Mouse (Mus musculus): Measurements from ENCODE around the gene Ace3.

DNA sequence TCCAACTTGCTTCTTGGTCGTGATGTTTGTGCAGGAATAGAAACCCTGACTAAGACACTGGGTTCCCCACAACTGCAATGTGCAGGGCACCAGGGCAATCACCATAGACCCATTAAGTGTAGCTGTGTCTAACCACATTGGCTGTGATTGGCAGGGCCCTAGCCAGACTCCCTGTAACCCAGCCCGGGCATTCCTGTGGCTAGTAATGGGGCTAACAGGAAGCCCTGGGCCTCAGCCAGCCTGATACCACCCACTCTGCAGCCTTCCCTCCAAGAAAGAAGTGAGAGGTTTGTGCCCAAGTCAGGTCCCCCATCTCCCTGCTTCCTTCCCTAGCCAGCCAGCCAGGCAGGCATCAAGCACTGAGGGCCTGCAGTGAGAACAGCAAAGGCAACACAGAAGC, 46.2 kb upstream of the Ace3 start:
- TF ChIP-seq CTCF (IDR thresholded peaks at IDR 0.05; ENCODE audit: control insufficient read depth, insufficient read depth, insufficient read length) (no peak), MAX (IDR thresholded peaks at IDR 0.05) (peak; percentile 78), MYOD1 (IDR thresholded peaks at IDR 0.05; ENCODE audit: control insufficient read depth, insufficient read length, low read depth) (no peak), FOSL1 (IDR thresholded peaks at IDR 0.05; ENCODE audit: insufficient read depth, low read length, poor library complexity, severe bottlenecking) (no peak), CEBPB (IDR thresholded peaks at IDR 0.05; ENCODE audit: low read depth) (no peak), MYOG (IDR thresholded peaks at IDR 0.05; ENCODE audit: control insufficient read depth, extremely low read depth, insufficient read length) (no peak), USF1 (IDR thresholded peaks at IDR 0.05; ENCODE audit: low read depth) (no peak)
